Mouse (Mus musculus): Measurements from ENCODE around the gene Ypel2. TPM values are rescaled to one million over a fixed set of nuclear protein-coding genes. Genes with fewer than 3 reads are reported as not detected.

Ypel2 gene
- polyA plus RNA-seq, 1 experiment: not detected

DNA sequence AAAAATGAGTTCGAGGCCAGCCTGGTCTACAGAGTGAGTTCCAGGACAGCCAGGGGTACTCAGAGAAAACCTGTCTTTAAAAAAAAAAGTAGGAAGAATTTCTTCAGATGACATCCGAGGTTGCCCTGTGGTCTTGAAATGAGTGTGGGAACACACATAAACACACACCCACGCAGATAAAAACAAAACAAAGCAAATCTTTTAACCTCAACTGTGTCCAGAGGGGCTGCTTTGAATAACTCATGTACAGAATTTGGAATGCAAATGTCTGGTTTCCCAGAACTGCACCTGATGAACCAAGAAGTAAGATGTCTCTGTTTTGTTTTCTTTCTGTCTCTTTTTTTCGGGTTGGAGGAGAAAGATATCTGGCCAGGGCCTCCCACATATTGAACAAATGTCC lies 83.3 kb downstream of the Ypel2 start:
- TF ChIP-seq CTCF (IDR thresholded peaks at IDR 0.05; ENCODE audit: insufficient read depth, low read depth, low read length): no peak
- TF ChIP-seq POLR2A (IDR thresholded peaks at IDR 0.05; ENCODE audit: insufficient read depth, low read depth, low read length): no peak
- H3K4me3 ChIP-seq (ENCODE audit: insufficient read depth, low read depth, low read length): no peak overlapping the region

DNA sequence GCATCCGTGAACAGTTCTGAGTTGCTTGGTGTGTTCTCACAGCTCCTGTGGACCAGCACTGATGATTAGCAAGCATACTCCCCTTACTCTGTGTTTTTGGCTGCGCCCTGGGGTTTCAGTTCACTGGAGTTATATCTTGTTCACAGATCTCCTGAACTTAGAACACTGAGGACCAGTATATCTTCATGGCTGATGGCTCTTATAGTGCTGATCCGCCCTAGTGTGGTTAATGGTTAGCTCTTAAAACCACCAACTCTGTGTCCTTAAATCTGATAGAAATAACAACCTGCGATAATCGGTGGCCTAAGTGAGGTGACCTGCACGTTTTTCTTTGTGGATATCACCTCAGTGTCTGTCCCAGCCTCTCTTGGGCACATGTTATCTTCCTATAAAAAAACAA lies 84.5 kb downstream of the Ypel2 start:
- H3K4me3 ChIP-seq (ENCODE audit: insufficient read depth, low read depth, low read length): no peak overlapping the region
- TF ChIP-seq POLR2A (IDR thresholded peaks at IDR 0.05; ENCODE audit: insufficient read depth, low read depth, low read length): no peak
- no peak for TF ChIP-seq CTCF (IDR thresholded peaks at IDR 0.05; ENCODE audit: insufficient read depth, low read depth, low read length)
- H3K4me1 ChIP-seq (ENCODE audit: control insufficient read depth, insufficient read depth, low read length): no peaks in the 10 kb centered on the region
- WGBS: 88% methylated on average over 6 of the region's 6 CpGs
- no peak overlapping the region for H3K27ac ChIP-seq (ENCODE audit: insufficient read depth, low read depth, low read length)

More for the DNA sequence above, 83.3 kb downstream of the Ypel2 start:
- Histone ChIP-seq H3K4me1 (ENCODE audit: control insufficient read depth, insufficient read depth, low read length) (peaks cover 6% of the 10 kb centered on the region), H3K27ac (ENCODE audit: insufficient read depth, low read depth, low read length) (no peak overlapping the region)
- WGBS: 78% methylated on average over 4 of the region's 4 CpGs

DNA sequence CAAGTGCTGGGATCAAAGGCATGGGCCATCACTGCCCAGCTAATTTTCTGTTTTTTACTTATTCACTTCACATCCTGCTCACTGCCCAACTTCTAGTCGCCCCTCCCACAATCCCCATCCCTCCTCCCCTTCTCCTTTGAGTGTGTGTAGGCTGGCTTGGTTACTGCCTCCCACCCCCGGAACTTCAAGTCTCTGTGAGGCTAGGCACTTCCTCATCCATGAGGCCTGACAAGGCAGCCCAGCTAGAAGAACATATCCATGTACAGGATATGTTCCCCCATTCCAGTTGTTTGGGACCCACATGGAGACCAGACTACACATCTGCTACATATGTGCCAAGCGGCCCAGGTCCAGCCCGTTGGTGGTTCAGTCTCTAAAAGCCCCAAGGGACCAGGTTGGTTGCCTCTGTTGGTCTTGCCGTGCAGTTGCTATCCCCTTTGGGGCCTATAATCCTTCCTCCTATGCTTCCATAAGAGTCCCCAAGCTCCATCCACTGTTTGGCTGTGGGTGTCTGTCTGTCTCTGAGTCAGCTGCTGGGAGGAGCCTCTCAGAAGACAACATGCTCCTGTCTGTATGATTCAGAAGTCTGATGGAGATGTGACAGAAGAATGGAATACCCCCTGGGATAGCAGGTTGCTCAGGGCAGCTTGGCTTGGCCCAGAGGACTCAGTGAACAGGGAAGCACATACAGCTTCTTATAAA lies 85.5 kb downstream of the Ypel2 start:
- Histone ChIP-seq H3K4me3 (ENCODE audit: insufficient read depth, low read depth, low read length) (no peak overlapping the region), H3K4me1 (ENCODE audit: control insufficient read depth, insufficient read depth, low read length) (no peaks in the 10 kb centered on the region), H3K27ac (ENCODE audit: insufficient read depth, low read depth, low read length) (no peak overlapping the region)
- 77% methylated on average over 5 of the region's 5 CpGs for WGBS
- TF ChIP-seq CTCF (IDR thresholded peaks at IDR 0.05; ENCODE audit: insufficient read depth, low read depth, low read length) (no peak), POLR2A (IDR thresholded peaks at IDR 0.05; ENCODE audit: insufficient read depth, low read depth, low read length) (no peak)

DNA sequence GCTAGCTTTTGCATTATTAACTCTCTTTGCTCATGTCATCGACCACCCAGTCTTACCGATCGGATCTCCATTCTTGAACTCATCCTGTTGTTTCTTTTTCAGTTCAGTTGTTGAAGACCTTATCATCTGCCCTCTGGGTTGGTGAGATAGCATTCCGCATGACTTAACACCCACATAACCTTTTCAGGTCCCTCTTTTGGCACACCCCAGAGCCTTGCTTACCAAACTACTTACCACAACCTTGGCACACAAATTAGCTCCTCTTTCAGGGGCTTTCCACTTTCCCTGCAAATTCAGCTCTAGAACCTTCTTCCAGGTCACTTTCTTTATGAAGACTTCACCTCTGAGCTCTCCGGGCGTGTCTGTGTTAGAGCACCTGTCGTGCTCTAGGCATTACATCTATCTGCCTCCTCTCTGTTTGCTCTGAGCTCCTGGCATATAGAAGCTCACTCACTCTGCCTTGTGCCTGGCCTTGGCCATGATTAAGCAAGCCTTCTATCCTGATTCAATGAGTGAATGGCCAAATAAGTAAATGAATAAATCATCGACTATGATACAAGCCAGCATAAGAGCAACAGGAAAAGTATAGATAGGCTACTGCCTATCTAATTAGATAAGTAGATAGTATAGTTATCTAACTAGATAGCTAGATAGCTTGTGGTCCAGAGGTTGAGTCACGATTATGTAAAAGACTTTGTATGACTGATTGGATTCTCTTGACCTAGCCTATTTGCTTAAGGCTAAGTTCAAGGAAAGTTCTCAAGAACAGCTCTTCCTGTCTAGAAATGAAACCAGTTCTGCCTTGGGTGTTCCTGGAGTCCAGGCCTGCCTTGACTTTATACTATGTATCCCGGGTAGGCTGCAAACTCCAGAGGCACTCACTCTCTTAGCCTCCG lies 86.5 kb downstream of the Ypel2 start:
- Histone ChIP-seq H3K4me1 (ENCODE audit: control insufficient read depth, insufficient read depth, low read length) (no peaks in the 10 kb centered on the region), H3K27ac (ENCODE audit: insufficient read depth, low read depth, low read length) (no peak overlapping the region), H3K4me3 (ENCODE audit: insufficient read depth, low read depth, low read length) (no peak overlapping the region)
- 97% methylated on average over 11 of the region's 11 CpGs for WGBS
- no peak for TF ChIP-seq CTCF (IDR thresholded peaks at IDR 0.05; ENCODE audit: insufficient read depth, low read depth, low read length)
- TF ChIP-seq POLR2A (IDR thresholded peaks at IDR 0.05; ENCODE audit: insufficient read depth, low read depth, low read length): no peak

DNA sequence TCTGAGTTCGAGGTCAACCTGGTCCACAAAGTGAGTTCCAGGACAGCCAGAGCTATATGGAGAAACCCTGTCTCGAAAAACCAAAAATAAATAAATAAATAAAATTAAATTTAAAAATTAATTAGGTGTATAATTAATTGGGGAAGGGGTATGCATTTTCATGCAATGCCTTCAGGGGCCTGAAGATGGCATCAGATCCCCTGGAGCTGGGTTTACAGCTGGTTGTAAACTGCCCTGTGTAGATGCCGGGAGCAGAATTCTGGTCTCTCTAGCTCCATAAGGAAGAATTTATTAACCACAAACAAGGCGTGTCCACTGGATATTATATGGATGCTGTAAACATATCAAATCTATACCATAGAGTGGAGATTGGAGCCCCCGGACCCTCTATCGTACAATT lies 87.2 kb downstream of the Ypel2 start:
- H3K27ac ChIP-seq (ENCODE audit: insufficient read depth, low read depth, low read length): no peak overlapping the region
- 95% methylated on average over 6 of the region's 6 CpGs for WGBS
- no peak for TF ChIP-seq POLR2A (IDR thresholded peaks at IDR 0.05; ENCODE audit: insufficient read depth, low read depth, low read length)
- TF ChIP-seq CTCF (IDR thresholded peaks at IDR 0.05; ENCODE audit: insufficient read depth, low read depth, low read length): no peak
- H3K4me3 ChIP-seq (ENCODE audit: insufficient read depth, low read depth, low read length): no peak overlapping the region
- no peaks in the 10 kb centered on the region for H3K4me1 ChIP-seq (ENCODE audit: control insufficient read depth, insufficient read depth, low read length)

DNA sequence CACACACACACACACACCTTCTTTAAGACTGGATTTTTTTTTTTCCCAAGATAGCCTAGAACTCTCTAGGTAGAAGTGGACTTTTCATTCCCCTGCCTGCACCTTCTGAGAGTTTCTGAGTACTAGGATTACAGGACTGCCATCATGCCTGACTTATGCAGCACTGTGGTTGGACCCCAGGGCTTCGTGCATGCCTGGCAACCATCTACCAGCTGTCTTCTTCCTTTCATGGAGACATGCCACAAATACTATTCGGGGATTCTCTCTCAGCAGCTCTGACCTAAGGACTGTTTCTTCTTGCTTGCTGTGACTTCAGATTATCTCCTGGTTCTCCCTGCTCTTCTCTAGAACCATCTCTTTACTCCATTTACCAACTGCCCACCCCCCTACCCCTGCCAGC lies 88.2 kb downstream of the Ypel2 start:
- Histone ChIP-seq H3K27ac (ENCODE audit: insufficient read depth, low read depth, low read length) (no peak overlapping the region), H3K4me3 (ENCODE audit: insufficient read depth, low read depth, low read length) (no peak overlapping the region), H3K4me1 (ENCODE audit: control insufficient read depth, insufficient read depth, low read length) (0 out of 2 replicates have a peak, but pooled peaks cover under 1% of the 10 kb centered on the region)
- 83% methylated on average over 2 of the region's 2 CpGs for WGBS
- TF ChIP-seq POLR2A (IDR thresholded peaks at IDR 0.05; ENCODE audit: insufficient read depth, low read depth, low read length) (no peak), CTCF (IDR thresholded peaks at IDR 0.05; ENCODE audit: insufficient read depth, low read depth, low read length) (no peak)

DNA sequence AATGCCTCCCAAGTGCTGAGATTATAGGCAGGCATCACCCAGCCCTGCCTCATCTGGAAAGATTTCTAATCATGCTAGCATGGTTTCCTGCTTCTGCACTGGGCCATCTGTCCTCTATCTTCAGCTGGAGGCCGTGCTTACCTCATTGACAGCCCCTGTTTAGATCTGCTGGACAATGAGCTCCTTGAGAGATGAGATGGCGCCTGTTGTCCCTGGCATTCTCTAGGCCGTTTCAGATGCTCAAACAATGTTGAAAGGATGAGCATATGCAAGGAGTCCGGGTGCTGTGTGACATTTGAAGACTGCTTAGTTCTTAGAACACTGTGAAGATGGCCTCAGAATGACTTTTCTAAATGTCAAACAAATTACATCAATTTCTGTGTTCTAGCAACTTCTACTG lies 88.8 kb downstream of the Ypel2 start:
- TF ChIP-seq POLR2A (IDR thresholded peaks at IDR 0.05; ENCODE audit: insufficient read depth, low read depth, low read length) (no peak), CTCF (IDR thresholded peaks at IDR 0.05; ENCODE audit: insufficient read depth, low read depth, low read length) (no peak)
- Histone ChIP-seq H3K27ac (ENCODE audit: insufficient read depth, low read depth, low read length) (no peak overlapping the region), H3K4me3 (ENCODE audit: insufficient read depth, low read depth, low read length) (no peak overlapping the region), H3K4me1 (ENCODE audit: control insufficient read depth, insufficient read depth, low read length) (0 out of 2 replicates have a peak, but pooled peaks cover 2% of the 10 kb centered on the region)
- 74% methylated on average over 4 of the region's 4 CpGs for WGBS

DNA sequence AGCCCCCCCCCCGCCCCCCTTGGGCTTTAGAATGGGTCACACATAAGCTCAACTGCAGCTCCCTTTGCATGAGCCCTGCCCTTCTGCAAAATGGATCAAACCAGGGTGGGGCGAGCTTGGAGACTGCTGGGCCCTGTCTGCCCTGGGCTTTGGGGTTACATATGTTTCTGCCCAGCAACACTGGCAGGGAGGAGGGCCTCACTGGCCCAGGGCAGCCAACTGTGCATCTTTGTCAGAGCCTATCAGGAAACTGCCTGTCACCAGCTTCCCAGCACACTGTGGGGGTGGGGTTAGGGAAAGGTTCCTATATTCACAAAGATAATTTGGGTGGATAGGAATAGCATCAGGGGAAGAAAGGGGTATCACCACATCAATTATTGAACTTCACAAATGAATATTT lies 95.1 kb downstream of the Ypel2 start:
- WGBS: 43% methylated on average over 2 of the region's 2 CpGs
- TF ChIP-seq CTCF (IDR thresholded peaks at IDR 0.05; ENCODE audit: insufficient read depth, low read depth, low read length) (no peak), POLR2A (IDR thresholded peaks at IDR 0.05; ENCODE audit: insufficient read depth, low read depth, low read length) (no peak)
- H3K27ac ChIP-seq (ENCODE audit: insufficient read depth, low read depth, low read length): no peak overlapping the region
- H3K4me3 ChIP-seq (ENCODE audit: insufficient read depth, low read depth, low read length): no peak overlapping the region
- peaks cover 9% of the 10 kb centered on the region for H3K4me1 ChIP-seq (ENCODE audit: control insufficient read depth, insufficient read depth, low read length)

DNA sequence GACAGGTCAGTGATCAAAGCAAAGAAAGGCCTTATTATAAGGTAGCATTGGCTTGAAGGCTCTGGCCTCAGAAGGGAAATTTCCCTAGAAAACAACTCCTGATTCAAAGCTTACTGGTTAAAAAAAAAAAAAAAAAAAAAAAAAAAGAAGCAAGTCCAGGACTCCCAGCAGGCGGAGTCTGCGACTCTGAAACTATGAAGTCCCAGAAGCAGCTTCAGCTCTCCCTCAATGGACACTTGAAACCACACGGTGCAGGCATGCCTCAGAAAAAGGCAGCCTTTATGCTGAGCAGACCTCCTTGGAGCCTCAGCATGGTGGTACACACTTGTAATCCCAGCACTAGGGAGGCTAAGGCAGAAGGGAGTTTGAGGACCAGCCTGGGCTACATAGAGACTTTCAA lies 97.9 kb downstream of the Ypel2 start:
- no peak overlapping the region for H3K27ac ChIP-seq (ENCODE audit: insufficient read depth, low read depth, low read length)
- peaks cover 9% of the 10 kb centered on the region for H3K4me1 ChIP-seq (ENCODE audit: control insufficient read depth, insufficient read depth, low read length)
- no peak overlapping the region for H3K4me3 ChIP-seq (ENCODE audit: insufficient read depth, low read depth, low read length)
- TF ChIP-seq CTCF (IDR thresholded peaks at IDR 0.05; ENCODE audit: insufficient read depth, low read depth, low read length): no peak
- no peak for TF ChIP-seq POLR2A (IDR thresholded peaks at IDR 0.05; ENCODE audit: insufficient read depth, low read depth, low read length)
- 71% methylated on average over 3 of the region's 3 CpGs for WGBS

Data from olfactory bulb, adult 2 months (tissue).